Mouse (Mus musculus) megakaryocyte, embryonic 14.5 days (primary cell): ENCODE measurements around the gene Tmem60.

Source experiments
- FLI1 ChIP-seq: IDR thresholded peaks from 2 replicates; pipeline ENCODE4 v1.6.1; 2012; ENCODE audit warnings: low read length, inconsistent platforms, mixed read lengths
- GATA1 ChIP-seq: IDR thresholded peaks from 3 replicates; pipeline ENCODE4 v1.6.1; 2012; ENCODE audit warnings: mixed read lengths, low read length, inconsistent platforms, borderline replicate concordance

DNA sequence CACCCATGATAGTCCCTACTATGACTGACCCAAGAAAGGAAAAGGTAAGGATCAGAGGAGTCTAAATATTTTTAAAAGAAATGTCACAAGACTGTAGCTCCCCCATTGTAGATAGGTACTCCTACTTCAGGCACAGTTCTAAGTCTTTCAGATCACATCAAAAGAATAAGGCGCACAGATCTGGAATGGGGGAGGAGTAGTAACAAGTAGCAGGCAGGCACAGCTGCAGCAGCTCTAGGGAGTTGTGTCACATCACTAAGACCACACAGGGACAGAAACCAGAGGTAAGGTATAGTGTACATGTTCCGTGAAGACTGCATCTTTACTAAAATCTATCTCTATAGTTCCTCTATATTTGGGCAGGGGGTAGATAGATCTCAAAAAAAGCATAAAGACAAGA is 29.8 kb downstream of the Tmem60 start:
- TF ChIP-seq GATA1 (no peak), FLI1 (no peak)
